Mouse (Mus musculus) neural tube, embryonic 13.5 days (tissue): ENCODE data around the gene Ifi213. TPM values are rescaled to one million over a fixed set of nuclear protein-coding genes. Genes with fewer than 3 reads are reported as not detected.
"Not testable (repeated sequence)": the region's sequence is repeated elsewhere in the genome, so short reads cannot be mapped to it uniquely, and the experiment has no call there.

Experiments used
- ATAC-seq: fragments of 200-750 bp; cut with Nextera tagmentation; 2 replicates; pipeline ENCODE4 v1.8.0; 2017; ENCODE audit warnings: low read depth, mild to moderate bottlenecking, moderate TSS enrichment, moderate library complexity
- H3K27ac ChIP-seq: fragments of 300-500 bp; sonication (generic); replicated peaks from 2 replicates; pipeline ENCODE4 v1.5.1; 2015; ENCODE audit warnings: moderate library complexity, mild to moderate bottlenecking, inconsistent platforms
- H3K27me3 ChIP-seq: fragments of 300-500 bp; sonication (generic); 2 replicates; pipeline ENCODE4 v1.6.1; 2015; ENCODE audit warnings: mild to moderate bottlenecking, inconsistent platforms
- H3K36me3 ChIP-seq: fragments of 300-500 bp; sonication (generic); 2 replicates; pipeline ENCODE4 v1.6.1; 2015; ENCODE audit warnings: mild to moderate bottlenecking, inconsistent platforms
- H3K4me1 ChIP-seq: fragments of 300-500 bp; sonication (generic); replicated peaks from 2 replicates; pipeline ENCODE4 v1.6.1; 2015; ENCODE audit warnings: inconsistent platforms
- H3K4me2 ChIP-seq: fragments of 300-500 bp; sonication (generic); 2 replicates; pipeline ENCODE4 v1.6.1; 2015; ENCODE audit warnings: inconsistent platforms, mild to moderate bottlenecking, moderate library complexity
- H3K4me3 ChIP-seq: fragments of 300-500 bp; sonication (generic); 2 replicates; pipeline ENCODE4 v1.5.1; 2015; ENCODE audit warnings: mild to moderate bottlenecking, inconsistent platforms
- H3K9ac ChIP-seq: fragments of 300-500 bp; sonication (generic); 2 replicates; pipeline ENCODE4 v1.6.1; 2015; ENCODE audit warnings: moderate library complexity, mild to moderate bottlenecking, inconsistent platforms
- H3K9me3 ChIP-seq: fragments of 300-500 bp; sonication (generic); 2 replicates; pipeline ENCODE4 v1.6.1; 2016; ENCODE audit warnings: inconsistent platforms
- WGBS: fragments of 180-500 bp; shearing (Covaris S2); methylation state at CpG from one replicate; pipeline ENCODE4 v1.1.7; 2015; 5-methylcytosine and 5-hydroxymethylcytosine counted together
- microRNA-seq: library from miRNA; unstranded; fragments of <30 nt; microRNA quantifications from one replicate; pipeline ENCODE4, GENCODE M21; 2016
- polyA plus RNA-seq: library from polyadenylated mRNA; unstranded; fragments of >200 nt; fragmentation: Nextera tagmentation; extraction: Ambion mirVana; gene quantifications from 2 replicates; pipeline ENCODE4 v1.2.1, GENCODE M21; 2015

Gene Ifi213
- polyA plus RNA-seq, 1 experiment from 2014 or later = not detected

- H3K27me3 ChIP-seq, H3K4me1 ChIP-seq, ATAC-seq, H3K4me3 ChIP-seq, H3K4me2 ChIP-seq, H3K9me3 ChIP-seq, H3K27ac ChIP-seq, H3K9ac ChIP-seq, H3K36me3 ChIP-seq: not testable (repeated sequence)
- WGBS = 89% methylated on average over 3 of the region's 3 CpGs
Measured at GRCm38 (mm10) chr1:173548798-173549197, 50.3 kb downstream of the Ifi213 start.

- not testable (repeated sequence) for H3K9ac ChIP-seq, H3K27me3 ChIP-seq, H3K36me3 ChIP-seq, H3K4me2 ChIP-seq, H3K4me3 ChIP-seq, H3K9me3 ChIP-seq, H3K4me1 ChIP-seq, ATAC-seq, H3K27ac ChIP-seq
- WGBS = 97% methylated on average over 3 of the region's 3 CpGs
Measured at GRCm38 (mm10) chr1:173535791-173536190, 63.3 kb downstream of the Ifi213 start, which contains the start of gene Ifi214. Gene Ifi214, minus strand, starts transcription at chr1:173535957.

GRCm38 (mm10) chr1:173521452-173521851 lies 77.6 kb downstream of the Ifi213 start:
- no peak overlapping the region for H3K27ac ChIP-seq
- no peaks in the 10 kb centered on the region for H3K27me3 ChIP-seq
- no peak overlapping the region for H3K9ac ChIP-seq
- no peaks in the 10 kb centered on the region for H3K36me3 ChIP-seq
- no peak overlapping the region for H3K4me2 ChIP-seq
- no peaks in the 10 kb centered on the region for H3K4me1 ChIP-seq
- H3K4me3 ChIP-seq = no peak overlapping the region
- ATAC-seq = no peak
- H3K9me3 ChIP-seq = no peaks in the 10 kb centered on the region

Small RNA genes within 50 kb of the gene (microRNA-seq; reads per million reads assigned to microRNA genes)
- gene Gm44339 = not detected
- not detected for gene Gm44481

Other genes with a start within 250 kb of the Ifi213 start
- 1.4 and 2.3 TPM in 2 replicates for gene Aim2, start 248.4 kb downstream of the Ifi213 start, polyA plus RNA-seq
- gene Cadm3, start 231.6 kb downstream of the Ifi213 start, polyA plus RNA-seq = 48.3 and 53.6 TPM in 2 replicates
- not detected in 2 replicates for gene Ifi206, start 108.2 kb downstream of the Ifi213 start, polyA plus RNA-seq
- gene Ifi214, start 63.3 kb downstream of the Ifi213 start, polyA plus RNA-seq = not detected in 2 replicates
- 0.11 TPM in 1 of 2 replicates, not detected in the other for gene Ifi209, start 31.6 kb upstream of the Ifi213 start, polyA plus RNA-seq
- 0.10 TPM in 1 of 2 replicates, not detected in the other for gene Ifi208, start 74.4 kb upstream of the Ifi213 start, polyA plus RNA-seq
- gene Ifi207, start 142.5 kb upstream of the Ifi213 start, polyA plus RNA-seq = 0.69 and 0.96 TPM in 2 replicates
- gene Ifi204, start 167.7 kb upstream of the Ifi213 start, polyA plus RNA-seq = 0.57 and 0.85 TPM in 2 replicates